Mouse (Mus musculus): ENCODE results near the gene Chd2.

The Chd2 gene

GRCm38 (mm10) chr7:73378034-73378433 lies 163.6 kb downstream of the Chd2 start:
- no peak for DNase-seq (ENCODE audit: extremely low spot score, low spot score)

- no peak for DNase-seq (ENCODE audit: extremely low spot score, low spot score)
Measured at GRCm38 (mm10) chr7:73377307-73377706, 164.3 kb downstream of the Chd2 start.
